Mouse (Mus musculus) right cerebral cortex, postnatal 36 days (tissue): ENCODE results near the gene Sdf2l1.

Source experiments
- DNase-seq, 2 experiments: peaks; one replicate each; pipeline ENCODE4 v3.0.0; 2022; ENCODE audit warnings: low spot score in 2 of 2, mixed read lengths in 1 of 2

Gene Sdf2l1

DNA sequence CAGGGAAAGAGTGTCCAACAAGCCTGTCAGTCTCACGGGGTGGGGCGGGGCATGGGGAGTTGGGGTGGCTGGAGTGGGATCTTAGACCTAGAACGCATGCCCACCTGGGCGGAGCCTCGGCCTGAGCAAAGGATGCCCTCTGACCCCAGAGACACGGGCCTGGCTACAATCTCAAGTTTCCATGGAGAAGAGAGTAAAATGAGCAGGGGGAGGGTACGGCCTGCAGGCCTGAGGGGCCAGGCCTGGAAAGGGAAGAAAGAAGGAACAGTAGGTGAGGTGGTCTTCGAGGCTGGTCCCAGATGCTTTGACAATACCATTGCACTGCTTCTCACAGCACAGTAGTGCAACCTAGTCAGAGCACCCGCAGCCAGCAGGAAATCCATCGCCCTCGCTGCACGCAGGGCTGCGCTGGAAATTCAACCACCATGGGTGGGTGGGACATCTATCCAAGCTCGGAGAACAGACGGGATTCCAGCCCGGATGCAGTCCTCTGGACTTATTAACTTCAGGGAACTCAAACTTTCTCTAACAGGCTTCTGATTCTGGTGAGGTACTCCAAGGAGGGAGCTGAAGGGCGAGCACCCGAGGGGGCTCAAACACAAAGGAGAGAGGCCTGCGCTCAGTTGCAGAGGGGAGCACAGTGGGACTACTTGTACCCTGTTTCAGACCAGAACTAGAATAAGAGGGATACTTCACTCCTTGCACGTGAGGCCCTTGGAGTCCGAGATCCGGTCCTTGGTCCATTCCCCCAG, 7.9 kb downstream of the Sdf2l1 start:
- DNase-seq: no peak

DNA sequence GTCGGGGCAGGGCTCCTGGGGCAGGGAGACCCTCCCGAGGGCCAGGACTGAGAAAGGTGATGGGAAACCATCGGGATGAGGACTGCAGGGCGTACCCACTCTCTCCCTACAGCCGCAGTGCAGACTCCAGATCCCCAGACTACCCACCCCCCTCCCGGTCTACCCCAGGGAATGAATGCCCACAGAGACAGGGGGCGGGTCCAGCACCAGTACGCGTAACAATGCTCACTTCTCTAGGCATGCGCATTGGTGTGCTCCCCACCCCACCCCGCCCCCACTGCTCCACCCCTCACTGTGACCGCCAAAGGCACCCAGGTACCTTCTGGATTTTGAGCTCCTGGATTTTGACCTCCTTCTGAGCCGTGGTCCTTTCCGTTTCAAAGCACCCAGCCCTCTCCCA, 10.6 kb downstream of the Sdf2l1 start:
- DNase-seq: no peak

DNA sequence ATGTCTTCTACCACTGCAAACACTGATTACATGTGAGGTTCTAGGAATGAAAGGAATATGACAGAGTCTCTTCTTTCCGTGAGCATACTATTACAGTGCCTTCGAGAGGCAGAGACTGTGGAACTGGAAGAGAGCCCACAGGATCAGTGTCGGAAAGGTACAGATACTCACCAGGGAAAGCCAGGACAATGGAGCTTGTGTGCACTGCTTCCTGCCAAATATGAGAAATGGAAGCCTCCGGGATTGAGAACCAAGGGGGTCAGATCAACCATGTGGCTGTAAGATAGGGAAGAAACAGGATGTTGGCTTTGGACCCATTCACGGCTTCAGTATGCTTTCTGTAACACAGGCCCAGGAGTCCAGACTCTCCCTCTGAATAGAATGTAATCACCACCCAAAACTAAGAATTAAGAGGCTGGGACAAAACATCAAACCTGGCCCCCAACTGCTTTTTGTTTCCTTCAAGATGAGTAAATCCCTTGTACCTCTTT, 14.8 kb downstream of the Sdf2l1 start:
- no peak for DNase-seq

DNA sequence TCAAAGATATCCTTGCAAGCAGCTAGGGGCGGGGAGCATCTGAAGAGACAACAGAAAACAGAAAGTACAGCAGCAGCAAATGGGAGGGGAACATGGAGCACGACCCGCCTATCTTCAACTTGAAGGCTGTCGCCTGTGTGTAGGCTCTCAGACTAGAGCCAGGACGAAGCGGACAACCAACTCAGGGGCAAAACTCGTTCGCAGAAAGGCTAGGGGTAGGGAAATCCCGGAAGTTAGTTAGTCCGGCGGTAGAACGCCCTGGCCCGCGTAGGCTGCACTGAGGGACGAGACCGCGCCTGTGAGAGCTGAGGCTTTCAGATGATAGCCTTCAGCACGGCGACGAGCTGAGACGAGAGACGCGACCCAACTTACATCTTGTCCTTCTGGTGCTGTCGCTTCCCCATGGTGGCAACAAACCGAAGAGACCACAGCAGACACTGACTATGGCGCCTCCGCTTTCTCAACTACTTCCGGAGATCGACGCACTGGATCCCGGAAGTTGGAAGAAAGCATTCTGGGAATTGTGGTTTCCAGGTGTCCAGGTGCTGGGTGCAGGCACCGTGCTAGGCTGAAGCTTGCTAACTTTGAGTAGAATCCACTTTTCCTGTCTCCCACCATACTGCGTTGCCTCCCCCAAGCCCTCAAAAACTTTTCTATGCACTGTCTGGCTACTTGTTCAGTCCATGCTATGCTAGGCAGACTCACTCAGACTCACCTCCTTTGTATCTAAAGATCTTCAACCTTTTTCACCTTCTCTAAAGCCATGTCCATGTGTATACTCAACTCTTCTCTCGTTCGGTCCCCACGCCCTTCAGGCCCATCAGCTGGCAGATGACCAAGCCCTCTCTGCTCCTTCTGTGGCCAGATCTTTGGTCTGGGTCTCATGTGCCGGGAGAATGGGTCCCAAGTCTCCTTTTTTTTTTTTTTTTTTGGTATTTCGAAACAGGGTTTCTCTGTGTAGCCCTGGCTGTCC, 21.1 kb downstream of the Sdf2l1 start, which contains the start of gene Ppil2:
TSS of gene Ppil2 (minus strand) at position 487 of the 973 bp plus-strand sequence.
- DNase-seq: peak; percentile 61 to 77

GRCm38 (mm10) chr16:17104600-17104999, 27.6 kb downstream of the Sdf2l1 start:
- DNase-seq: no peak

DNA sequence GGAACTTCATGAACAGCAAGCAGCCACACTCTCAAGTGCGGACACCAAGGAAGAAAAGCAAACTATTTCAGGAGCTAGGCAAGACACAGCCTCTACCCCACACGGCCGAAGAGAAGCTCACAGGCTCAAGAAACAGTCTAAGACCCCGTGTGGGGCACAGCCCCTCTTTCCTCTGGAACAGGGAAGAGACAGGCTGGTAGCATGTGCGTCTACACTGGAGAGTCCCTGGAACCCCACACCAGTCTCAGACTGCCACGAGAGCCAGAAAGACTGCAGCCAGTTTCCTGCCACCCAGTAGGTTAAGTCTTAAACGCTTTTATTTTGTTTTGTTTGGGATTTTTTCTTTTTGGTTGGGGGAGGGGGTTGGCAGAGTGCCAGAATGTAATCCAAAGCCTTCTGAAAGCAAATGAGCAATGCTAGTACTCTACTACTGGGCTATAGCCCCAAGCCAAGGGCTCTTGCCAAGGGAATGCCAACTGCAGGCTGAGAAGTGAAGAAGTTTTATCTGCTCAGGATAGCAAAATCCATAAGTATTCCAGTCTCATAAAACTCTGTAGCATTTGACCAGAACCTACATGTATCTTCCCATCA, 29.5 kb downstream of the Sdf2l1 start:
- DNase-seq: no peak

- no peak for DNase-seq
These were observed 35.2 kb downstream of the Sdf2l1 start for GRCm38 (mm10) chr16:17096938-17097337.

- no peak for DNase-seq
These were observed 43.8 kb downstream of the Sdf2l1 start for GRCm38 (mm10) chr16:17088346-17088745.

GRCm38 (mm10) chr16:17086669-17087193, 45.5 kb downstream of the Sdf2l1 start:
- DNase-seq: peak in 1 of 2 experiments; percentile 69

GRCm38 (mm10) chr16:17086241-17086640, 45.9 kb downstream of the Sdf2l1 start:
- DNase-seq: no peak

- no peak for DNase-seq
These were observed 46.5 kb downstream of the Sdf2l1 start for GRCm38 (mm10) chr16:17085636-17086035.

DNA sequence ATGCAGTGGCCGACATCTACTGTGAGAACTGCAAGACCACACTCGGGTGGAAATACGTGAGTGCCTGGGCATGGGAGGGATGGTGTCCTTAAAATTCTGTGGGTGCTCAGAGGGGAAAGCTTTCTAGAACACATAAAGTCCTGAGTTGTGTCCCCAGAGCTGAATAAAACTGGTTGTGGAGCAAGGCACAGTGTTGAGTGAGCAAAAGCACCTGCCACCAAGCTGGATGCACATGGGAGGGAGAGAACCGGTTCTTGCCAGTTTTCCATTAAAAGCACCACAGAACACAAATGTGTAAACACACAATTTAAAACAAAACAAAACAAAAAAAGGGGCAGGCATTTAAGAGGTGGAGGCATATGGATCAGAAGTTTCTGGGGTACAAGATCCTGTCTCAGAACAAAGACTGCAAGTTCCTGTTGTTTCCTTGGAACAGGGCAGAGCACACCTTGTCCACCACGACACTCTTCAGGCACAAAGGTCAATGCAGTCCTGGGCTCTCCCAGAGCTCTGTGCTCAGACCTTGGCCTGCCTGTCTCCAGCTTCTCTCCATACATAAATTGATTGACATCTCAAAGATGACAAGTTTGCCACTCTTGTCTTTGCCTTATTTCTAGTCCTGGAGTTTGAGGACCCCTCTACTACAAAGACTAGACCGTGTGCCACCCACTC, 49.9 kb downstream of the Sdf2l1 start:
- no peak for DNase-seq
